Mouse (Mus musculus): ENCODE measurements at regions not wholly inside any gene's neighbourhood (a gene's known extent, or its start where the extent isn't known, plus 50 kb on each side); places are given as distances from the start of the nearest gene placed in this dataset.

DNA sequence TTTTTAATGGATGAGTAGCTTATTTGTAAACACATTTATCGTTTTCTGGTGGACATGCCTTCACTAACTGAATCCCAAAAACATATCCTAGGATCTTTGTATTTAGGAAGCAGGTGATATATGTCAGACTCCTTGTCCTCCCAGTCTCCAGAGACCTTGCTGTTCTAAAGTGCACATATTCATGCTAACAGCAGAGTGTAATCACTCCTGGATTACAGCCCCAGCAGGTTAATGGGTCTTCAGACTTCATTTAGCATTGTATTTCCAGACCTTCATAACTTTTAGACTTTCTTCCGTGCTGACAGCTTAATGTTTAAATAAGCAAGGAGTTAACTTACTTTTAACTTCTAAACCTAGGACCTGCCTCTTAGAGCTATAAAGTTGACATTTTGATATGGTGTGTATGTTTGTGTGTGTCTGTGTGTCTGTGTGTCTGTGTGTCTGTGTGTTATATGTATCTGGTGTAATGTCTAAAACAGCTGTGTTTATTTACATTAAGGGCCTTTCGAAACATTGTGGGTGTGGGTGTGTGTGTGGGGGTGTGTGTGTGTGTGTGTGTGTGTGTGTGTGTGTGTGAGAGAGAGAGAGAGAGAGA lies 398.3 kb downstream of the Gm4340 start:
- in situ Hi-C loops (cut with MboI, MseI) = no loop called here

DNA sequence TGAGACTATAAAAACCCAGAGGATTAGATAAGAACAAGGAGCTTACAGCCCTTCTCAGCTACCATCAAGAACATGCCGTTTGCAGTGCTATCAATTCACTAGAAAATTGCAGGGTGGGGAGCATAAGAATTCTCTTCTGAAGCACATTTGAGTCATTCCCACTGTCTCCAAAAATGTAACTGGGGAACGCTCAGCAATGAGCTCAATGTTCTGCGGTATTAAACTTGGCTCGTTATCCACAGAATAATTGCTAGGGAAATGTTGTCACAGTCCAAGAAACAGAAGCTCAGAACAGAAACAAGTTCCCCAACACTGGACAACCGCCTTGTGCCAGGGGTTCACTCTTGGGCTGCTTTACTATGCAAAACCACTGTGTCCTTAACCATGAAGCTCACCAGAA lies 402.1 kb downstream of the Gm4340 start:
- in situ Hi-C loops (cut with MboI, MseI) = no loop called here

DNA sequence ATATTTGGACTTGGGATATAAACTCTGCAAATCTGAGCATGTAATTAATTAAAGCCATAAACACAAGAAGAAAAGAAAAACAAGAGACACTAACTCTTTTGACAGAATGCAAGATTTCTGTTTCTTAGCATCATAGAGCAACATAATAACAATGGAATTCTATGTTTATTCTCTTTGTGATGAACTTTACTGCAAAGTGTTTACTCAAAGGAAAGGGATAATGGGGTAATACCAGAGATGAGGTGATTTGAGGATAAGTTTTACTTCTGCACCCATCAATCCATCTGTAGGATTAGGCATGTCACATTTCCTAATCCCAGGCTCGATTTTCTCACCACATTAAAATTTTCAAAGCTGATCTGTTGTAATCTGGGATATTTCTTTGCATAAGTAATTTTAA lies 433.8 kb downstream of the Gm4340 start:
- in situ Hi-C loops (cut with MboI, MseI) = no loop called here

DNA sequence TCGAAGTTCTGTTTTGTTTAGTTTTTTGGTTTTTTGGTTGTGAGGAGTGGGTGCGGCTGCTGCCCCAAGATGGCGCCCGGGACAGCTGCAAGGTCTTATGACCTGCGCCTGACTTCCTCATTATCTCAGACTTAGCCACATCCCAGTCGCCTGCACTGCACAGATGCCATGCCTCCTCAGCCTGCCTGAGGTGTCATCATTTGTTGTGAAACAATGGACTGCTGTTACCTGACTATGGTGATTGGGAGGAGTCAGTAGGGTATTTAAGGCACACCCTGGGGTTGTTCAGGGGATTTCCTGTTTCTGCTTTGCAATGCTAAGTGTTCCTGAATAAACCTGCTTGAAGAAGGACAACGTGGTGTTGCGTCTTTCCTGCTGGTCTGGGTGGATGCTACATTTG lies 457.2 kb downstream of the Gm4340 start:
- in situ Hi-C loops (cut with MboI, MseI) = no loop called here

DNA sequence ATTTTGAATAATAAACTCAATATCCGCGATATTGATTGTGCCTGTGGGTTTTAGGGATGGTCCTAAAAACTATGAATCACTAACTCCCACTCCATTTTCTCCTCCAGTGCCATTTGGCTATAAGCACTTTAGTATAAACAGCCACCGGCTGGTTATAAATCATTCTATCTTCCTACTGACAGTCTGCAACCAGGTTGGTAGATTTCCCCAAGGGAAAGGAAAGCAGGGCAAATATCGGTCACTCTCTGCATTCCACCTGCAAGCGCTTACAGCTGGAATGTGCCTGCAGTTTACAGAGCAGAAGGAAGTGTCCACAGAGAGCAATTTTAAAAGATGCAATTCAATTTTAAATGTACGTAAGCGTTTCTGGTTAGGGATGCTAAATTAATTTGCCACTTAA lies 466.5 kb downstream of the Gm4340 start:
- in situ Hi-C loops (cut with MboI, MseI) = no loop called here

DNA sequence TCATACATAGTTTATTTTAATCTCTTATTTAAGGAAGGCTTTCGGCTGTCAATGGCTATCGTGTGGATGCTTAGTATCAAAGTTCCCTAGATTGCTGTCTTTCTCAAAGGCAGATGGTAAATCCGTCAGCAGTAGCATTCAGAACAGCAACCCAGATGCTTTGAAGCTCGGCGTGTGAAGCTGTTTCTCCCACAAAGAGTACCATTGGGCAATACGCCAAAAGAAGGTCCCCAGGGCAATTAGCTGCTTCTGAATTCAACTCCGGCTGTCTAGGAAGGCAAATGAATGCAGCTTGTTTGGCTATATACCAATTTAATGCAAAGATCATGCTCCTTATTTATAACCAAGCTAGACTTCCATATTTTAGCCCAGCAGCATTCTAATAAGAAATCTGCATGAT lies 467.8 kb downstream of the Gm4340 start:
- in situ Hi-C loops (cut with MboI, MseI) = no loop called here

DNA sequence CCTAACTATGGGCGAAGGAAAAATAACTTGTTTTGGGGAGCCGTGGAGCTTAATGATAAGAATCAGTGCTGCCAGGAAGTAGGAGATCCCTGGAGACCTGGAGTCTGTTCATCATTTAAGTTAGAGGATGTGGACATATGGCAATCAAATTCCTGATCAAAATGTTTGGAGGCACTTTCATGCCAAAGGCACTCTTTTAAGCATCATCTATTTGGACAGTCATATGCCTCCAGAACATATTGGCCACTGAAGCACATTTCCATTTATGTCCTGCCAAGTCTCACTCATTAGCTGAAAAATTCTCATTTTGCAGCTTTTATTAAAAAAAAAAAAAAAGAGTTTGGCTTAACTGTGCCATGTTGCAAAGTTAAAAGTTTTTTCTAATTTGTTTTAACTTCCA lies 474.4 kb downstream of the Gm4340 start:
- in situ Hi-C loops (cut with MboI, MseI) = no loop called here

DNA sequence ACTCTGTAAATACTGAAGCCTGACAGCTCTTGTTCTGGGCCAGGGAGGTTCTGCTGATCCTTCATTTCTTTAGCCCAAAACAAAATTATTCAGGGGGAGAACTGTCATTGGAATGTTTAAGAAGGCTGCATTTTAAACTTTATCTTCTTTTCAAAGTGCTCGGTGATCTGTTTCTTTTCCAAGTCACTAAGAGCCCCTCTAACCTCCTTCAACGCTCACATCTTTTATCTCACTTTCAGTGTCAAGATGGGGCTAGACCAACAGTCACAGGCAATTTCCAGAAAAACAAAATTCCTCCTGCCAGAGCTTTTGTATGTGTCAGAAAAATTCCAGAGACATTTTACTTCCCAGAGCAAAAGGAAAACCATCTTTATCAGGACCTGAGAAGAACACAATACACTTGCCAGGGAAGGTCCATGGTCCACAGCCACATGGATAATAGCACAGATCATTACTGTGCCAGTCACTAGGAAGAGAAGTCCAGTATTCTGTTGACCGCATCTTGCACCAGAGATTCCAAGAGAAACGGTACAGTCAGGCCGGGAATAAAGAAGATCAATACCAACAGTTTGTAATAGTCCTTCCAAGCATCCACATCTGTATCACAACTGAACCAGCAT lies 491.0 kb downstream of the Gm4340 start:
- in situ Hi-C loops (cut with MboI, MseI) = no loop called here

DNA sequence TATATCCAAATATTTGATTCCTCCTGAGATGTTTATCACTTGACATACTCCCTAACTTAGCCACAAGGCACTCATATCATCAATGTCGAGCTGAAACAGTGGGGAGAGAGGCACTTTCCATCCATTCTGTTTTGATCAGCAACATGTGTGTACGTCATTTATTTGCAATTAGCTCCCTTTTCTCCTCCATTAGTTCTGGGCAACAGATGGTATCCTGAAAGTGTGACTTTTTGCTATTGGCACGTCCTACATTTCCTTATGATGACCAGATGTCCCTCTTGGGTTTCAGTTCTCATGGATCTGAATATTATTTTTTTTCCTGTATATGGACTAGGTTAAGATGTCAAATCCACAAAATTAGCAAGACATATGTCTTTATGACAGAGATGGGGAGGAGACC lies 492.0 kb downstream of the Gm4340 start:
- in situ Hi-C loops (cut with MboI, MseI) = no loop called here

DNA sequence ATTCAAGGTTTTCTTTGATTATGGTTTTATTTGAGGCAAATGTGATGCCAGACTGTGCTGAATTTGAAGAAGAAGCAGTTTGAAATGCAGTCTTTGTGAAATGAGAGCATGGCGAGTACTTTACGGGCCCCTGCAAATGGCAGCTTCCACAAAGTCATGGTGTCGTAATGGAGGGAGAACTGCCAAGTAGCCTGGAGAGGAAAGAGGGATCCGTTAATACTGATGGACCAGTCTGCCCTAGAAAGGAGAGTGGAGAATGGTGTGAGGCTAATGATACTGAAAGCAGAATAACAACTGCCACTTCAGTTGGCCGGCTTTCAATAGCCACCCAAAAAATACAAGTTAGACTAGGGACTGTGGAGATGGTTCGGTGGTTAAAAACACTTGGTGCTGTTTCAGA lies 492.8 kb downstream of the Gm4340 start:
- in situ Hi-C loops (cut with MboI, MseI) = no loop called here

DNA sequence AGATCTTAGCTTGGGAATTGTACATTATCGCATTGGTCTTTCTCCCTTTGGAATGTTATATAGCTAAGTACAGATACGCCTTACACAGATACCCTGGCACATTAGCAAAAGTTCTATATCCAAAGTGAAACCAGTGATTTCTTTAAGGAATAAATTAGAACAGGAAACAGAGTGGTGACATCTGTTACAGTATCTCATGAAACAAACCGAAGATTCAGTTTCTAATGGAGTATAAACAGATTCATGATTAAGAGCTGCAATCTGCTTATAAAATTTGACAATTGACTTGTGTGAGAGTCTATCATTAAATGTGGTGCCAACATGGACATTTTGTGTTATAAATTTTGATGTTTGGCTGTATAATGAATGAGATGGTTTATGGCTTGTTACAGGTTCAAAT lies 501.1 kb downstream of the Gm4340 start:
- in situ Hi-C loops (cut with MboI, MseI) = no loop called here

DNA sequence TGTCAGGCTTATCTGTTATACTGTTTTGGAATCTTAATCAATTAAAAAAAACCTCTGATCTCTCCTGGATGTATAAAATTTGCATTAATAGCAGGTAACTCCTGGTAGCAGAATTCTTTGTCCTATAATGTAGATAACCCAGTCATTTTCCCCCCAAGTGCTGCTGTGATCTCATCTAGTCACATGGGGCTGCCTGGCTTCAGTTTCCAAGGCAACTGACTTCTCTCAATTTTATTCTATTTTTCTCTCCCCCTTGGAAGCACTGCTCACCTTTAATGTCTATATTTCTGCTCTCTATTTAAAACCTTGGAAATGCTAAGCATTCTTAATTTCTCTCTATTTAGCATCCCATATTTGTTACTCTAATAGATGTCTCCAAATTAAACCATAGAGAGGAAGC lies 515.1 kb downstream of the Gm4340 start:
- in situ Hi-C loops (cut with MboI, MseI) = no loop called here

DNA sequence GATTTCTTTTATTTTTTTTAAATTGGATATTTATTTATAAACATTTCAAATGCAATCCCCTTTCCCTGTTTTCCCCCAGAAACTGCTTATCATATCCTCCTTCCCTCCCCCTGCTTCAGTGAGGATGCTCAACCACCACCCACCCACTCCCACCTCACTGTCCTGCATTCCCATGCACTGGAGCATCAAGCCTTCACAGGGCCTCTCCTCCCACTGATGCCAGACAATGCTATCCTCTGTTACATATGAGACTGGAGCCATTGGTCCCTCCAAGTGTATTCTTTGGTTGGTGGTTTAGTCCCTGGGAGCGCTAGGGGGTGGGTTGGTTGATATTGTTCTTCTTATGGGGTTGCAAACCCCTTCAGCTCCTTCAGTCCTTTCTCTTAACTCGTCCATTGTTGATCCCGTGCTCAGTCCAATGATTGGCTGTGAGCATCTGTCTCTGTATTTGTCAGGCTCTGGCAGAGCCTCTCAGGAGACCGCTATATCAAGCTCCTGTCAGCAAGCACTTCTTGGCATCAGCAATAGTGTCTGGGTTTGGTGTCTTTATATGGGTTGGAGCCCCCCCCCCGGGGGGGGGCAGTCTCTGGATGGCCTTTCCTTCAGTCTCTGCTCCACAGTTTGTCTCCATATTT lies 519.6 kb downstream of the Gm4340 start:
- in situ Hi-C loops (cut with MboI, MseI) = loop anchor here (10.0 kb wide), 1 partner anchor 701 kb away; no protein-coding TSS in a partner anchor
